Mouse (Mus musculus): ENCODE measurements around the gene Palmd. TPM values are rescaled to one million over a fixed set of nuclear protein-coding genes. Genes with fewer than 3 reads are reported as not detected.

Gene Palmd
- not detected for polyA plus RNA-seq (2017; shearing (Covaris generic))

GRCm38 (mm10) chr3:116968540-116968997 lies at the start of gene Palmd:
Palmd (minus strand) TSS chr3:116968987.

DNA sequence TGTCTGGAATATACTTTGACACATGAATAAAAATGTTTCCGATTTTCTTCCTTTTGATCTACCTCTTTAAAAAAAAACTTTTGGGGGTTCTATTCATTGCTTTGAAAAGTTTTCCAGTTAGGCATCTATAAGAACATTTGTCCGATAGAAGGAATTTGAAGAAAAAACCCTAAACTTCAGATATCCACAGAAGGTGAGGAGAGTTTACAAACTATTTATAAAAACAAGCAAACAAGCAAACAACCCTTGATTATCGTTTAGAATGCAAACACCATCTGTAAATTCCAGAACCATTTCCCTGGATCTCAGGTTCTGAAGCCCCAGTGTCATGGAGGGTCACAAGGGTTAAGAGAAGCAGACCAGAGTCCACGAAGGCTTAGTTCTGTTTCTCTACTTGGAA lies 820 bp downstream of the Palmd start, which contains the start of gene 4930455H04Rik:
Gene 4930455H04Rik (plus strand): TSS at position 301 of the 400 bp plus-strand sequence.

Other genes with a start within 250 kb of the Palmd start
- 4.7 TPM for gene Agl, start 160.8 kb downstream of the Palmd start, polyA plus RNA-seq (2017; shearing (Covaris generic))
- 32.3 TPM for gene Frrs1, start 109.5 kb downstream of the Palmd start, polyA plus RNA-seq (2017; shearing (Covaris generic))
- gene 4930455H04Rik, start 720 bp downstream of the Palmd start, polyA plus RNA-seq (2017; shearing (Covaris generic)) = not detected